Mouse (Mus musculus): ENCODE measurements around the gene Phpt1. TPM values are rescaled to one million over a fixed set of nuclear protein-coding genes. Genes with fewer than 3 reads are reported as not detected.
"Not testable (repeated sequence)": the region's sequence is repeated elsewhere in the genome, so short reads cannot be mapped to it uniquely, and the experiment has no call there.

The Phpt1 gene
- polyA plus RNA-seq, 1 experiment from 2014 or later: 145 TPM

DNA sequence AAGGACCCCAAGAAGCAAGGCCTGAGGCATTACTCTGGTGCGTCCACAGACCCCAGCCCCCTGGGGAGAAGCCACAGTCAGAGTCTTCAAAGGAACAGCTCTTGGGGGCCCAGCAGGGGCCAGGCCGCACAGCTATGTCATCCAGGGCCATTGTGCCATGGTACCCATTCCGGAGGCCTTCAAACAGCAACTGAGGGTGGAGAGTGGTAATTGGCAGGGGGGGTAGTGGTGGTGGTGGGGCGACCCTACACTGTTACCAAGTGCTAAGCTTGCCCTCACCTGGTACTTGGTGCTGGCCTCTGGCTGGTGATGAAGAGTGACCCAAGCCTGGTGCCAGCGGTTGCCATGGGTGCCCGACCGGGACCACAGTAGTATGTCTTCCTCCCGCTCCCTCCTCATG lies 9.3 kb downstream of the Phpt1 start:
- 0 out of 2 replicates have a peak, but pooled peaks have one; percentile 15 for ATAC-seq (replicated peaks; ENCODE audit: insufficient number of reproducible peaks, low FRiP score, low TSS enrichment, low read depth)
- H3K36me3 ChIP-seq (replicated peaks; ENCODE audit: control insufficient read depth, insufficient read depth, low read depth, low read length): peaks cover 5% of the 10 kb centered on the region
- 88% methylated on average over 8 of the region's 8 CpGs for WGBS

DNA sequence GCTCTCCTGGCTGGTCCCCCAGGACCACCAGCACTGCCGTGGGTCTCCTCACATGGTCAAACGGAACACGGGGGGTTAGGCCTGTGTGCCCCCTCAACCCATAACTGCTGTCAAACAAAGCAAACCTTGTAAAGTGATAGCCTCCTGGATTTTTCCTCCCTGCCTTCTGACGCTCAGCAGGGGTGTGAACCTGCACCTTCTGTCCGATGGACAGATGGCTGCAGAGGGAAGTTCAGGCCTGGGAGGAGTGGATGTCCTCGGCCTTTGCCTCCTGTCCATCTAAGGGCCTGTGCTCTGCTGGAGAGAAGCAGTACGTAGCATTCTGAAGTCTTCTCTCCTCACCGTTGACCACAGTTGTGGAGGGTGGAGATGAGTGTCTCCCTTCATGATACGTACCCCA lies 13.1 kb downstream of the Phpt1 start:
- DNase-seq (ENCODE audit: low spot score) (no peak), ATAC-seq (replicated peaks; ENCODE audit: insufficient number of reproducible peaks, low FRiP score, low TSS enrichment, low read depth) (no peak)
- Histone ChIP-seq H3K4me2 (ENCODE audit: low read depth, low read length) (no peak overlapping the region), H3K9me3 (replicated peaks; ENCODE audit: control insufficient read depth, low read length) (no peaks in the 10 kb centered on the region), H3K36me3 (replicated peaks; ENCODE audit: control insufficient read depth, insufficient read depth, low read depth, low read length) (peaks cover 5% of the 10 kb centered on the region), H3K27ac (replicated peaks; ENCODE audit: low read depth, low read length) (no peak overlapping the region), H3K27me3 (ENCODE audit: control insufficient read depth, insufficient read depth, low read length) (no peaks in the 10 kb centered on the region), H3K4me1 (ENCODE audit: control insufficient read depth, insufficient read depth, low read length) (no peaks in the 10 kb centered on the region), H3K4me3 (ENCODE audit: low read depth, low read length) (no peak overlapping the region), H3K9ac (replicated peaks; ENCODE audit: low read length) (no peak overlapping the region)
- WGBS: 84% methylated on average over 9 of the region's 9 CpGs

More for the DNA sequence above, 9.3 kb downstream of the Phpt1 start:
- no peak overlapping the region for H3K4me2 ChIP-seq (ENCODE audit: low read depth, low read length)
- no peaks in the 10 kb centered on the region for H3K4me1 ChIP-seq (ENCODE audit: control insufficient read depth, insufficient read depth, low read length)
- no peak for DNase-seq (ENCODE audit: low spot score)
- H3K9ac ChIP-seq (replicated peaks; ENCODE audit: low read length): no peak overlapping the region
- no peak overlapping the region for H3K4me3 ChIP-seq (ENCODE audit: low read depth, low read length)
- H3K27me3 ChIP-seq (ENCODE audit: control insufficient read depth, insufficient read depth, low read length): no peaks in the 10 kb centered on the region
- H3K27ac ChIP-seq (replicated peaks; ENCODE audit: low read depth, low read length): no peak overlapping the region
- H3K9me3 ChIP-seq (replicated peaks; ENCODE audit: control insufficient read depth, low read length): no peaks in the 10 kb centered on the region

DNA sequence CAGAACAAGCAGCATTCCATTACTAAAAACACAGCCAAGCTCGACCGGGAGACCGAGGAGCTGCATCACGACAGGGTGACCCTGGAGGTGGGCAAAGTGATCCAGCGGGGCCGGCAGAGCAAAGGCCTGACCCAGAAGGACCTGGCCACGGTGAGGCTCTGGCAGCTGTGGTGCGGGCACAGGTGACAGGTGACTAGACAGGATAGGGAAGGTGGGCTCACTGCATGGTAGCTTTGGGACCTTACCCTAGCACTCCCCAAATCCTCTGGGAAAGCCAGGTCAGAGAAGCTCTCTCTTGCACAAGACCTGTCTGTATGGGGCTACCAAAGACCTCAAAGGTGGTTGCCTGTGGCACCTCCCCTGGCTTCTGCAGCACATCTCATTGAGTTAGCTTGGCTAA lies 14.5 kb downstream of the Phpt1 start:
- Histone ChIP-seq H3K9me3 (replicated peaks; ENCODE audit: control insufficient read depth, low read length) (no peaks in the 10 kb centered on the region), H3K9ac (replicated peaks; ENCODE audit: low read length) (no peak overlapping the region), H3K27me3 (ENCODE audit: control insufficient read depth, insufficient read depth, low read length) (no peaks in the 10 kb centered on the region), H3K4me2 (ENCODE audit: low read depth, low read length) (no peak overlapping the region), H3K4me3 (ENCODE audit: low read depth, low read length) (no peak overlapping the region), H3K4me1 (ENCODE audit: control insufficient read depth, insufficient read depth, low read length) (no peaks in the 10 kb centered on the region), H3K27ac (replicated peaks; ENCODE audit: low read depth, low read length) (no peak overlapping the region), H3K36me3 (replicated peaks; ENCODE audit: control insufficient read depth, insufficient read depth, low read depth, low read length) (peaks cover 5% of the 10 kb centered on the region)
- ATAC-seq (replicated peaks; ENCODE audit: insufficient number of reproducible peaks, low FRiP score, low TSS enrichment, low read depth): no peak
- 91% methylated on average over 8 of the region's 8 CpGs for WGBS
- DNase-seq (ENCODE audit: low spot score): no peak

DNA sequence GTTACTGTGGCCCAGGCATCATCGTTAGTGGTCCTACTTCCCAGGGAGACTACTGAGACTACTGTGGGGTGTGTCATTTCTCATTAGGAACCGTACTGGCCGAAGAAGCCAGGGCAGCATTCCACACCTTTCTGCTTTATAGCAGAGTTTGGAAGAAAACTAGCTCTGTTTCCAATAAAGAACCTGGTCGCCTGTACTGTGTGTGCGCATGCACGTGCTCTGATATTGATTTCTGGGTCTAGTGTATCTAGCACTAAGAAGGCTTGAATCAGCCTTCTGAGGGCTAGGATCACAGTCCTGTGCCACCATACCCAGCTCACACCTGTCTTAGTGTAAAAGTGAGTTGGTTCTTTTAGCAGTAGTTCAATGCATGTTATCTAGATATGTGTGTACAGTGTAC lies 16.2 kb downstream of the Phpt1 start:
- Histone ChIP-seq H3K36me3 (replicated peaks; ENCODE audit: control insufficient read depth, insufficient read depth, low read depth, low read length) (peaks cover 5% of the 10 kb centered on the region), H3K4me2 (ENCODE audit: low read depth, low read length) (peak overlapping the region; percentile 68), H3K27me3 (ENCODE audit: control insufficient read depth, insufficient read depth, low read length) (no peaks in the 10 kb centered on the region), H3K27ac (replicated peaks; ENCODE audit: low read depth, low read length) (no peak overlapping the region), H3K4me1 (ENCODE audit: control insufficient read depth, insufficient read depth, low read length) (no peaks in the 10 kb centered on the region), H3K4me3 (ENCODE audit: low read depth, low read length) (peak overlapping the region; percentile 96), H3K9me3 (replicated peaks; ENCODE audit: control insufficient read depth, low read length) (no peaks in the 10 kb centered on the region), H3K9ac (replicated peaks; ENCODE audit: low read length) (peak overlapping the region; percentile 73)
- ATAC-seq (replicated peaks; ENCODE audit: insufficient number of reproducible peaks, low FRiP score, low TSS enrichment, low read depth): no peak
- no peak for DNase-seq (ENCODE audit: low spot score)
- WGBS: 74% methylated on average over 6 of the region's 6 CpGs

DNA sequence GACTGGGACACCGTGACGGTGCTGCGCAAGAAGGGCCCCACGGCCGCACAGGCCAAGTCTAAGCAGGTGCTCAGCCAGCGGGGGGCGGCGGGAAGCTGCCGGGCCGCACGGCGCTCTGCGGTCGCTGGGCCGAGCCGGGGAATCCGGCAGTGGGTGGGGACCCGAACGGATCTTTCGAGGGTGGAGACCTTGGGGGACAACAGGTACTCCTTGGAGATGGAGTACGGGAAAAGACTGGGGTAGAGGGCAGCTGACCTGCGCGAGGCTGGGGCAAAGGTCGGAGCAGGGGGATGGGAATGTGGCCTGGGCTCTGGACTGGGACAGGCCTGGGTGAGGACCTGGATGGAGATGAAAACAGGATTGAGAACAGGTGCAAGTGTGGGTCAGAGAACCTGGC lies 17.1 kb downstream of the Phpt1 start:
- Histone ChIP-seq H3K4me3 (ENCODE audit: low read depth, low read length) (peak overlapping the region; percentile 96), H3K27me3 (ENCODE audit: control insufficient read depth, insufficient read depth, low read length) (no peaks in the 10 kb centered on the region), H3K9ac (replicated peaks; ENCODE audit: low read length) (peak overlapping the region; percentile 73), H3K27ac (replicated peaks; ENCODE audit: low read depth, low read length) (0 out of 2 replicates have a peak overlapping the region, but pooled peaks have one; percentile 52), H3K4me1 (ENCODE audit: control insufficient read depth, insufficient read depth, low read length) (no peaks in the 10 kb centered on the region), H3K9me3 (replicated peaks; ENCODE audit: control insufficient read depth, low read length) (no peaks in the 10 kb centered on the region), H3K4me2 (ENCODE audit: low read depth, low read length) (peak overlapping the region; percentile 68), H3K36me3 (replicated peaks; ENCODE audit: control insufficient read depth, insufficient read depth, low read depth, low read length) (peaks cover 5% of the 10 kb centered on the region)
- 0% methylated on average over 24 of the region's 24 CpGs for WGBS
- DNase-seq (ENCODE audit: low spot score) (no peak), ATAC-seq (replicated peaks; ENCODE audit: insufficient number of reproducible peaks, low FRiP score, low TSS enrichment, low read depth) (0 out of 2 replicates have a peak, but pooled peaks have one; percentile 21)

DNA sequence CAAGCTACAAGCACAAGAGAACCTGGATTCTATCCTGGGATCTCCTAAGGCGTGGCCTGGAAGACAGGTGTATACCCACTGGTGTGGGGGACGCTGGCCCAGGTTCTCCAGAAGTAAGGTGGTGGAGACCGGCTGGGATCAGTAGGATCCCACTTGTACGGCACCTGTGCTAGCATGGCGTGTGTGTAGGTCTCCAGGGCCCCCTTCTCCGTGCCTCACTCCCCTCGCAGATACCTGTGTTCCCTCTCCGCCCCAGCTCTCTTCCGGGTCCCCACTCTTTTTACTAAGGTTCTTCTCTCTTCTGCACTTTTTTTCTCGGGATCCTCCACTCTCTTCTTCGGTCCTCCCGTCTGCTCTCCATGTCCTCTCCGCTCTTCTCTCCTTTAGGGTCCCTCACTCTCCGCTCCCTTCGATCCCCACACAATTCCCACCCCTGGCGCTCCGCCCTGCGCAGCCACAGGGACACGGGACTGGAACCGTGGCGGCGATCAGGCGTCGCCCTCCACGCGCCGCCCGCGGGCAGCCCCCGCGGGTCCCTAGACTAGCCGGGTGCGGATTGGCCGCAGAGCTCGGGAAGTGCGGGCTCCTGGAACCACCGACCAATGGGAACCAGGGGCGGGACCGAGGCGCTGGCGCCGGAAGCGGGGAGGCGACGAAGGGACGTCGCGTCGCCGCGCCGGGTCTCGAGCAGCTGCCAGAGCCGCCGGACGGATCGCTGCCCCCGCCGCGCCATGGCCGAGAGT lies 17.6 kb downstream of the Phpt1 start, which contains the start of gene Edf1:
Gene Edf1, plus strand, starts transcription at position 627 of the 743 bp plus-strand sequence.
- H3K4me1 ChIP-seq (ENCODE audit: control insufficient read depth, insufficient read depth, low read length): no peaks in the 10 kb centered on the region
- no peaks in the 10 kb centered on the region for H3K27me3 ChIP-seq (ENCODE audit: control insufficient read depth, insufficient read depth, low read length)
- no peaks in the 10 kb centered on the region for H3K9me3 ChIP-seq (replicated peaks; ENCODE audit: control insufficient read depth, low read length)
- WGBS: under 1% methylated on average over 60 of the region's 61 CpGs
- 0 out of 2 replicates have a peak within 1 kb of the TSS, but pooled peaks have one; percentile 52 for H3K27ac ChIP-seq (replicated peaks; ENCODE audit: low read depth, low read length)
- H3K36me3 ChIP-seq (replicated peaks; ENCODE audit: control insufficient read depth, insufficient read depth, low read depth, low read length): peaks cover 5% of the 10 kb centered on the region
- ATAC-seq (replicated peaks; ENCODE audit: insufficient number of reproducible peaks, low FRiP score, low TSS enrichment, low read depth) (peak; percentile 97), DNase-seq (ENCODE audit: low spot score) (peak; percentile 95)
- peak within 1 kb of the TSS; percentile 73 for H3K9ac ChIP-seq (replicated peaks; ENCODE audit: low read length)
- peak within 1 kb of the TSS; percentile 68 for H3K4me2 ChIP-seq (ENCODE audit: low read depth, low read length)
- peak within 1 kb of the TSS; percentile 96 for H3K4me3 ChIP-seq (ENCODE audit: low read depth, low read length)

DNA sequence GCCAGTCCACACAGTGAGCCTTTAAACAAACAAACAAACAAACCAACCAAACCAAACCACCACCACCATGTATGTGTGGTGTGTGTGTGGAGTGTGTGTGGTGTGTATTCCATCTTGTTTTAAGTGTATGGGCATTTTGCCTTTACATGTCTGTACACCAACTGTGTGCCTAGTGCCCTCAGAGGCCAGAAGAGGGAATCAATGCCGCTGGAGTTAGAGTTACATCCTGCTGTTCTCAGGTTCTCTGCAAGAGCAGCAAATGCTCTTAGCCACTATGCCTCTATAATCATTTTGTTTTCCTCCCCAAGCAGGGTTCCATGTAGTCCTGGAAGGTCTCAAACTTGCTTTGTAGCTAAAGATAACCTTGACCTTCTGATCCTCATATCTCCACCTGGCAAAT lies 18.7 kb downstream of the Phpt1 start:
- 67% methylated on average over 1 of the region's 1 CpGs for WGBS
- no peak for DNase-seq (ENCODE audit: low spot score)

DNA sequence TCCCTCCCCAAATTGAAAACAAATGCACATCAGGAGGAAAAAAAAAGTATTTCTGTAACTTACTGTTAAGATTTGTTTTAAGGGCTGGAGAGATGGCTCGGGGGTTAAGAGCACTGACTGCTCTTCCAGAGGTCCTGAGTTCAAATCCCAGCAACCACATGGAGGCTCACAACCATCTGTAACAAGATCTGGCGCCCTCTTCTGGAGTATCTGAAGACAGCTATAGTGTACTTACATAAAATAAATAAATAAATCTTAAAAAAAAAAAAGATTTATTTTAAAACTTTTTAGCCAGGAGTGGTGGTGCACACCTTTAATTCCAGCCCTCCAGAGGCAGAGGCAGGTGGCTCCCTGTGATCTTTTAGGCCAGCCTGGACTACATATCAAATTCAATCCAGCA lies 19.5 kb downstream of the Phpt1 start:
- ATAC-seq (replicated peaks; ENCODE audit: insufficient number of reproducible peaks, low FRiP score, low TSS enrichment, low read depth); H3K27me3 ChIP-seq (ENCODE audit: control insufficient read depth, insufficient read depth, low read length); H3K4me2 ChIP-seq (ENCODE audit: low read depth, low read length); H3K4me3 ChIP-seq (ENCODE audit: low read depth, low read length); H3K9me3 ChIP-seq (replicated peaks; ENCODE audit: control insufficient read depth, low read length); H3K9ac ChIP-seq (replicated peaks; ENCODE audit: low read length); DNase-seq (ENCODE audit: low spot score); H3K36me3 ChIP-seq (replicated peaks; ENCODE audit: control insufficient read depth, insufficient read depth, low read depth, low read length); H3K4me1 ChIP-seq (ENCODE audit: control insufficient read depth, insufficient read depth, low read length); H3K27ac ChIP-seq (replicated peaks; ENCODE audit: low read depth, low read length): not testable (repeated sequence)
- 33% methylated on average over 2 of the region's 2 CpGs for WGBS

More for the DNA sequence above, 18.7 kb downstream of the Phpt1 start:
- H3K27me3 ChIP-seq (ENCODE audit: control insufficient read depth, insufficient read depth, low read length): no peaks in the 10 kb centered on the region
- H3K27ac ChIP-seq (replicated peaks; ENCODE audit: low read depth, low read length): no peak overlapping the region
- no peak for ATAC-seq (replicated peaks; ENCODE audit: insufficient number of reproducible peaks, low FRiP score, low TSS enrichment, low read depth)
- no peak overlapping the region for H3K4me3 ChIP-seq (ENCODE audit: low read depth, low read length)
- no peaks in the 10 kb centered on the region for H3K9me3 ChIP-seq (replicated peaks; ENCODE audit: control insufficient read depth, low read length)
- no peaks in the 10 kb centered on the region for H3K4me1 ChIP-seq (ENCODE audit: control insufficient read depth, insufficient read depth, low read length)
- no peak overlapping the region for H3K9ac ChIP-seq (replicated peaks; ENCODE audit: low read length)
- no peaks in the 10 kb centered on the region; the same call in 1 of the 2 replicates for H3K36me3 ChIP-seq (replicated peaks; ENCODE audit: control insufficient read depth, insufficient read depth, low read depth, low read length)
- H3K4me2 ChIP-seq (ENCODE audit: low read depth, low read length): no peak overlapping the region

Measured in embryonic facial prominence, embryonic 11.5 days (tissue).